Mouse (Mus musculus) left cerebral cortex, adult 9 months (tissue): Measurements from ENCODE around the gene Usp32.

Source experiments
- DNase-seq, 2 experiments: peaks; one replicate each; pipeline ENCODE4 v3.0.0; 2022; ENCODE audit warnings: low spot score in 2 of 2

The Usp32 gene

DNA sequence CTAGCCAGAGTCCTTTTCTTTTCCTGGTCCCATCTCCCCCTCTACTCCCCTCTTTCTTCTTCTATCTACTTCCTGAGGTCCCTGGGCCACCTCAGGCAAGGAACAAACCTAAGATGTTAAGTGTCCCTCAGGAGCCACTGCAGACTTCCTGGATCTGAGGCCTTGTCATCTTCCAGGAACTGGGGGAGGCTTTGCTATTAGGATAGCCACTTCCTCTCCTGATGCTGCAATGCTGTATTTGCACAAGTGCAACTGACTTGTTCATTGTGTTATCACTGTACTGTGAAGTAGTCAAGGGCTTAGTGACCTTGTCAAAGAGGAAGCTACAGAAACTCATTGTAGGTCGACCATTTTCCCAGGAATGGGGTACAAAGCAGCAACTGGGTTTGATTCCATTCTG lies 160.6 kb downstream of the Usp32 start:
- DNase-seq, result no peak

DNA sequence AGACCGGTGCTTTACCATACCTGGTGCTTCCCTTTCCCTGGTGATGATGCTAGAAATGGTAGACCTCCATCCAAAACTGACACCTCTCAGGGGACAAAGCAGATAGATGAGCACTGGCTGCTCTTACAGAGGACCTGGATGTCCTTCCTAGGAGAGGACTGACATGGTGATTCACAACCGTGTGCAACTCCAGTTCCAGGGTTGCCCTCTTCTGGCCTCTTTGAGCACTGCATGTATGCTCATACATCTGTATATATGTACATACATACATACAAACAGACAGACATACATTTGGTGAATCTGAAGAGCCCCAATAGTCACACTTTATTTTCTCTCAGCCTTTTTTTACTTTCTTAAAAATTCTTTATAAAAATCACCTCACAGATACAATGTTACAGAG lies 161.8 kb downstream of the Usp32 start:
- DNase-seq, result peak in 1 of 2 experiments; percentile 35

DNA sequence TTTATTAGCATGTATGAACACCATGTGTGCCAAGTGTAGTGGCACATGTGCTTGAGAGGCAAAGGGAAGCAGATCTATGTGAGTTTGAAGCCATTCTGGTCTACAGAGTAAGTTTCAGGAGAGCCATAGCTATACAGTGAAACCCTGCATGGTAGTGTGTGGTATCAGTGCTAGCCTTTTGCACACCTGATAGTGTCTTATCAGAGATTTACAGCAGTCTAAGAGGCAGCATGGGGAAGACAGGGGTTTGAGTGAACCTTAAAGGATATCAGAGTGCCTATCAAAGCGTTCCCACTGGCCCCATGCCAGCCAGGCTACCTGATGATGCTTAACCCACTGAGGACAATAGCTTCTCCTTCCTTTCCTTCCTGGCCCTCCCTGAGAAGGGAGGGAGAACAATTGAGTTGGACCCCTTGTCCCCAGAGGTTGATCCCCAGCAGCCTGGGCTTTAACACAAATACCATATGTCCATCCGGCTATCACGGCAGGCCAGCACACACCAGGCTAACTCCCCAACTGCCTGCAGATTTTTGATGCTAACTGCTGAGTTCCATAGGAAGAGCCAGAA lies 162.5 kb downstream of the Usp32 start:
- DNase-seq, result no peak

DNA sequence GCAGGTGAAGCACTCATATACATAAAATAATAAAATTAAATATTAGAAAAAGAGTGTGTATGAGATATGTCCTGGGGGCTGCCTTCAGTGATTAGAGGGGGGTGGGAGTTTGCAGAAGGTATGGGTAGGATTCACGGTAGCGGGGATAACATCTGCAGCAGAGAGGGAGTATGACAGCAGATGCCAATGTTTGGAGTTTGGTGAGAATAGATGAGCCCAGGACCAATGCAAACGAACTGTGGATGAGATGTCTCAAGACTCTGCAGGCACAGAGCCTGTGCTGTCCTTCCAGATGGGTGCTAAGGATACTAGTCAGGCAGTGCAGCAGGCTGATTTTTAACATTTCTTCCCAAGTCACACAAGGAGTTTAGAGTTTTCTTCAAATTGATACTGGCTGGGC lies 163.3 kb downstream of the Usp32 start:
- DNase-seq, result no peak

DNA sequence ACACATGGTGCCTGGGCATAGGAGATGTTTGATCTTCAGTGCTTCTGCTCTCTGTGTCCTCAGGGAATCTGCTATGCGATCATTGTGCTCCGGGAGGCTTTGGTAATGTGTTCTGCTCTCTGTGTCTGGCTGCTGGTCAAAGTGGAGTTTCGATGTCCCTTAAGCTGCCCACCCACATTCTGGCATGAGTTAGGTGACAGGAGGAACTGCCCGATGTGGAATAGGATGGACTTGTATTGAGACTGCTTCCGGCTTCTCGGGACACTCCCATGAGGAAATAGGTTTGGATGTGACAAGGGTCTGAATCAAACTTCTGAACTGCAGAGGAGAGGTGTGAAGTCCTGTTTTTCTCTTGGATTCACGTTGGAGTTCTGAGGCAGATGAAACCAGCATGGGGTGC lies 165.4 kb downstream of the Usp32 start:
- no peak for DNase-seq

DNA sequence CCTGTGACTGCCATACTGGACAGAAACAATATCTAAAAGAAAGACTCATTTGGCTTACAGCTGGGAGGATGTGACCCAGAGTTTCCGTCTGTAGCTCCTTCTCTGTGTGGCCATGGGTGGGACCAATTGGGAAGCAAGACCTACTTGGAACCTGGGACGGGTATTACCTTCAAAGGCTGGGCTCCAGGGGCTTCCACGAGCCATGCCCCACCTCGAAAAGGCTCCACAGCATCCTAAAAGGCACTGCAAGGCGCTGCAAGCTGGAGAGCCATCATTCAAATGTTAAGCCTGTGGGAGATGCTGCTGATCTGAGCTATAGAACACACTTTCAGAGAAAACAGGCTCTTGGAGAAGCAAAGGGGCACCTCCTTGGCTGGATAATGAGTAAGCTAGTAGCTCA lies 166.3 kb downstream of the Usp32 start:
- DNase-seq, result no peak

DNA sequence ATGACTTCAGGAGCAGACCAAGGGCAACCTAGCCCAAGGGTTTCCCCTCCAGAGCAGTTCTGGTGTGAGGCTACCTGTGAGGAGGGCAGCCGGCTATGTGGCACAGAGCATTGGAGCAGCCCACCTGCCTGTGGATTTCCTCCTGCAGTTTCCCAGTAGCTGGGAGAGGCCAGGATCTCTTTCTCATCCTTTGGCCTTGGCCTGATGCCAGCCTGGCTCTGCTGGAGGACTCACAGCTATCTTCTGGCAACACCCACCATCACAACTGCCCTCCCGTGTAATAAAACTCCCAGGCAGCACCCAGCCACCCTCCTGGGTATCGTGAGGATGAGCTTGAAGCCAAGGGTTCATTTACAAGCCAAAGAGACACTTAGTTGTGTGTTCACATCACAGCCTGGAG lies 167.9 kb downstream of the Usp32 start:
- DNase-seq, result no peak

DNA sequence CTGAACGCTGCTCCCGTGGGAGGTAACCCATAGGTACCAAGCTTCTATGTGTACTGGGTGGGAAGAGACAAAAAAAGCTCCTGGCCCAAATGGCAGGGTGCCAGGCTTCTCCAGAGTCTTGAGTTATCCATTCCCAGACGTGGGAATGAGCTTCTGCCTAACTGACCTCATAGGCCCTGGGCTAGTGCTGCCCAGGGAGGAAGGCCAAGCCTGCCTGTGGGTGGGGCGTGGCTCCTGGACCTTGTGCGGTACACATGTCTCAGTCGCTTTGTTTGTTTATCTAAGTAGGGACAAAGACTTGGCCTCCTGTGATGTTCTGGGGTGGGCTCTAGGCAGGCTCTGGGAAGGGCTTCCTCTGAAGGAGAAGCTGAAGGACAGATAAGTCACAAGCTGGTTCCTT lies 171.2 kb downstream of the Usp32 start:
- peak in 1 of 2 experiments; percentile 40 for DNase-seq

DNA sequence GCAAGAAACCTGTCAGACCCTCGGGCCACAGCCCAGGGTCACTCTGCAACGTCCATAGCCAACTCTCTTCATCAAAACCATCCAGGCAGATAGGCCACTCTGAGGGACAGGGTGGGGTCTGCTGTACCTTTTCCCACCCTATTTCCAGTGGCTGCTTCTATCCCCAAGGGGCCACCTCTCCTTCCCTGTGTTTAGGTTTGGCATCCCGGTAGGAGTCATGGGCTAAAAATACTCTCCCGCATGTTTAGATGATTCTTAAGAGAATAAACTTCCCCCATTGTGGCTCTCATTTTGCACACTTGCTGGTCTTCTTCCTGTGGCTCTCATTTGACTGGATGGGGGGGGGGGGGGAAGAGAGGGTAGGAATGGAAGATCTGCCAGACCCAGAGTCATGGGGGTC lies 171.7 kb downstream of the Usp32 start:
- no peak for DNase-seq

DNA sequence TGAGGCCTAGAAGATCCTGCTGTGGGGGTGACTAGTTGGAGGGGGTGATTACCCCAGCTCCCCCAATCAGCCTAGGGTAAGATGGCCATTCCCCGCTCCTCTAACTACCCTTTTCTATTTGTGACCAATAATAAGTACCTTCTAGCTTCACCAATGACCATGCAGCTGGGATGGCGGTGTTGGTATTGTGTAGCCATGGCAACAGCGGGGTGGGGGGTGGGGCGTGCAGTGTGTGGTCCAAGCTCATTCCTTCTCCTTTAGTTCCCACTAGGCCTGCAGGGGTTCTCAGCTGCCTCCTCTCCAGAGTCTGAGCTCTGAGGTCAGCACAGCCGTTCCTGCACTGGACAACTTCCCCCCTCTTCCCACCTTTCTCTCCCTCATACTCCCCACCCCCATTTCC lies 172.8 kb downstream of the Usp32 start:
- DNase-seq, result no peak

DNA sequence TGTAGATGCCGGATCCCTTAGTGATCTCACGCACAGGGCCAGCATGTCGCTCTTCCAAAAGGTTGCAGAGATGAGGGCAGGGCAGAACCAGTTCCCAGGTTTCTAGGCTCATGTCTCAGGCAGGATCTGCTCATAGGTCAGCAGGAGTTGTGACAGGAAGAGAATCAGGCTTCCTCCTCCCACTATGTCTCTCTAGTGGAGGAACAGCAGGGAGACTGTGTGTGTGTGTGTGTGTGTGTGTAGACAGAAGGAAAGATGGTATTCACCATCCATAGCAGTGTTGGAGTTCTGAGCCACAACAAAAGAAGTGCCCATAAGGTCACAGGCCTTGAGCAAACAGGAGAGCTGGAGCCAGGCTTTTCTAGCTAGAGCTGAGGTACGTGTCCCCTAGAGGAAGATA lies 173.3 kb downstream of the Usp32 start:
- DNase-seq, result no peak

DNA sequence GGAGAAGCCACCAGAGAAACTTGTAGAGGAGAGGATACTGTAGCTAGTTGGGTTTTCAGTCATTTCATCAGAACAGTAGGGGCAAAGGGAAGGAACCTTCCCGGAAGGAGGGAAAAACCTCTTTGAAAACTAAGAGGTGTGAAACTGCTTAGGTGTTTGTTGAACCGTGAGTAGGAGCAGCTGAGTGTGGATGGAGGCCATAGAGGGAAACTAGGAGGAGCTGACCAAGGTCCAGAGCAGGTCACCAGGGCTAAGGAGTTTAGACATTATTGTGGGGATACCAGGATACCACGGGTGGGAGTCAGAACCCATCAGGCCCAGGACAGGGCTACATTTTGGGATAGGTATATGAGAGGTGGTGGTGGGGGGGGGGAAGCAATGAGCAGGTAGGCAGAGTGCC lies 176.4 kb downstream of the Usp32 start:
- no peak for DNase-seq

DNA sequence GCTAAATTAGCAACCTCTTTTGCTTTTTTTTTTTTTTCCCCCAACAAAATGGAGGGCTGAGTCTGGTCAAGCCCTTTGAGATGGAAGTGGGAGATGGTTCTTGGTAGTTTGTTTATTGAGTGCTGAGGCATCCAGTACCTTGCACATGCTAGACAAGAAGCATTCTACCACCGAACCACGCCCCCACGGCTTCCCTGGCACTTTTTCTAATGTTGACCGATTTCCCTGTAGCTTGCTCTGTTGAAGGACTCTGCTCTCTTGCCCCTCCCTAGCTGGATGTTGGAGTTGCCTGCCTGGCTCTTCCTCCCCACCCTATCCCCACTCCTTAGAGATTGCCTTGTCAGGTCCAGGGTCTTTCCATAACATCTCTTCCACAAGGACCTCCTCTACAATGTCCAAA lies 177.4 kb downstream of the Usp32 start:
- no peak for DNase-seq

DNA sequence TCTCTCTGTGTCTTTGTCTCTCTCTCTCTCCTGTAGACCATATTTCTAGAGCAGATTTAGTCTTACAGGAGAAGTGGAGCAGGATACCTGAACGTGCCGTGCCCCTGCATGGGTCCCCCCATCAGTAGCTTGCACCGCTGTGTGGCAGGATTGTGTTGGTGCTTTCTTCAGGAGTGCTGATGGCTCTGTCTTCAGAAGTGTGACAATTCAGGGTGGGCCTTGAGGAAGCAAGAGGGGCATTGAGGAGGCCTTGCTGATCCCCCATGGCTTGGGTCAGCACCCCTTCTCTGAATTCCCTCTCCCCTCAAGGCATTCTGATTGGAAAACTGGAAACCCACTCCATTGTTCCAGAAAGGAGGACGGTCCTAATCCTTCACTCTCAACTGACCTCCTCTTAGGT lies 178.4 kb downstream of the Usp32 start:
- no peak for DNase-seq

DNA sequence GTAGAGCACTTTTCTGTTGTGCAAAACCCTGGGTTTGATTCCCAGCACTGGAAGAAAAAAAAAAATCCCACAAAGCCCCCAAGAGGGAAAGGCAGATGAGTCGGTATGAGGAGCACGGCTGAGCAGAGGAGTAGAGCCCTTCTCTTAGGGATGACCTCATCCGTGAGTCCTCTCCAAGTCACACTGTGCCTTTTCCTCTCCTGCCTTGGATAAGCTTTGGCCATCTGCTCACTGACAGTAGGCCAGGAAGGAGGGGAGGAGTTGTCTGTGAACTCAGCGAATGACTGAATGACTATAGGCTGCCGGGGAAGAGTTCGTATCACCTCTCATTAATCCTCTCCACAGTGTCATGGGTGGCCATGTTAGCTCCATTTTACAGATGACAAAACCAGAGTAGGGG lies 179.2 kb downstream of the Usp32 start:
- DNase-seq, result no peak

DNA sequence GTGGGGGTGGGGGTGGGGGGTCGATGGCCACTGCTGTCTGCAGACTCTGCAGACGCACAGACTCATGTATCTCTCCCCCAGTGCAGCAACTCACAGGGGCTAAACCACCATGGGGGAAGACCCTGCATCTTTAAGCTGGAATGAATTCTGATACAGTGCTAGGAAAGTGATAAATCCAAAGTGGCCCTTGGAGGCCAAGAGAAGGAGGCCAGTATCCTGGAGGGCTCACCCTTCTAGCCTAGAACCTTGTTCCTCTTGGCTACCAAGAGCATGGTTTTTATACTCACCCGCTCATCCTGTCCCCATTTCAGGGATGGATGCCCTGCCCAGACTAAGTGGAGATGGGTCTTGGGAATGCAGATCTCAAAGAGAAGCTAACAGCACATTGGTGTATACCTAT lies 179.7 kb downstream of the Usp32 start:
- no peak for DNase-seq

DNA sequence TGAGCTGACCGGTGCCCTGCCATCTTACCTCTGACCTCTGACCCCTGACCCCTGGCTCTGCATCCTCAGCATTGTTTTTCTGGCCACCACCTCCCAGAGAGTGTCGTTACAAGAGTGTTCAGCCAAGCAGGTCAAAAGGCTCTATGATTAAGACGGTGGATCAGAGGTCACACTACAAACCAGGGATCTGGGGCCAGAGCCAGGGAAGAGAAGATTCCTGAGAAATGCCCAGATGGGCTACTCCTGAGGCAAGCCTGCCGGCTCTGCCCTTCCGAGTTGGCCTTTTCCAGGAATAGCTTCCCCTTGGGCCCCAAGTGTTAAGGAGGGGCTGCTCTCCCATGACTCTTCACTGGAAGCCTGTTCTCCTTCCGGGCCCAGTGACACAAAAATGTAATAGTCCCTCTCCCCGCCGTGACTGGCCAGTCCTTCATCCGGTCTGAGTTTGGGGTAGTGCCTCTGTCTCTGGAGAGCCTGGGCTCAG lies 180.2 kb downstream of the Usp32 start:
- no peak for DNase-seq

DNA sequence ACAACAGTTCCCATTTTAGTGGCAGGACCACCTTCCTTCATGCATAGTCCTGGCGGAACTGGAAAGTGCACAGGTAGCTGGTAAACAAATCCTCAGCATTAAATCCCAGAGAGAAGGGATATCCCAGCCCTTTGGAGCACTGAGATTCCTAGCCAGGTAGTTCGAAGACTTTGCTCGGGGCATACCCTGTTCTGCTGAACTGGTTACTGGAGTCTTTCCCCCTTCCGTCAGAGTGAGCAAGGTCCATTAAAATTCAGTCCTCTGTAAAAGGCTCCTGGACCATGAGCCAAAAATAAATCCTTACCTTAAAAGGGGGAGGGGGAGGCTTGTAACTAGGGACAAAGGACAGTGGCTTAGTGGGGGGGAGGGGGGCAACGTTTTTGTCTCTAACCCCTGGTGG lies 180.8 kb downstream of the Usp32 start:
- DNase-seq, result no peak

DNA sequence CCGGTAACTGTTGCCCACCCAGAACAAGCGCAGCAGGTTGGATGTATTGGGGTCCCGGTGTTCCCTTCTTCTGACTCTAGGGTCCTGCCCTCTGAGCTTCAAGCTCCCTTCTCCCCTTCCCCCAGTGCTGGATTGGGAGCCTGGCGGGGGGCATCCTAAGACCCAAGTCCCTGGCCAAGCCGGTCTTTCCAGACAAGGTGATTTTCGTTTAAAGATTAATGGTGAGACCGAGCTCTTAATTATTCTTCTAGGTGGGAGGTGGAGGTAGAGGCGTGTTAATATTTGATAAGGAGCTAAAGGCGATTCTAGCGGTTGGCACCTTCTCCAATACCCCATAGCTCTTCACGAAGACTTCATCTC lies 181.7 kb downstream of the Usp32 start:
- DNase-seq, result no peak

DNA sequence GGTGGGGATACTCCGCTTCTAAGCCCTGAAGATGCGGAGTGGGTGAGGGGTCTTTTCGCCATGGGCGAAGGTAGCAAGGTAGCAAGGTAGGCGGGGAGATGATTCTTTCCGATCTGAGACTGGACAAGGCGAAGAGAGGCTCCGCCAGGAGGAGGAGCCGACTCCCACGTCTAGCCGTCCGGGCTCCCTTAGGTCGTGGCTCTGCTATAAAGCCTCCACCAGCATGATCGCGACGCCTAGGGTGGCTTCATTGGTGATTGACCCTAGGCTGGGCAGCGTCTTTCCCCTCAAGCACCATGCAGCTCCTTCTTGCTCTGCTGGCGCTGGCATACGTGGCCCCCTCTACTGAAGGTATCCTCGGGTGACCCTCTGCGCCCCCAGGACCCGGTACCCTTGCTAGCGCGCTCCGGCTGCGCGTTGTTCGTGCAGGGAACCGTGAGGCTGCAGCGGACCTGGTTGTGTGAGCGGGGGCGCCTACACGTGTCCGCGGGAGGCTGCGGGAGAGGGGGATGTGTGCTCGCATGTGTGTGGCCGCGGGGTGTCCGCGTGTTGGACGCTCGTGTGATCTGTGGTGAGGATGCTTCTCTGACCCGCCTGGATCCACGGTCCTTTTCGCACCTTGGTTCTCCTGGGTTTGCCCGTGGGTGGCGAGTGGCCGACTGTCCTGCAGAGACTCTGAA lies 182.2 kb downstream of the Usp32 start, which contains the start of gene Car4:
Car4 (plus strand) TSS at position 196 of the 680 bp plus-strand sequence.
- DNase-seq, result peak in 1 of 2 experiments; percentile 44

DNA sequence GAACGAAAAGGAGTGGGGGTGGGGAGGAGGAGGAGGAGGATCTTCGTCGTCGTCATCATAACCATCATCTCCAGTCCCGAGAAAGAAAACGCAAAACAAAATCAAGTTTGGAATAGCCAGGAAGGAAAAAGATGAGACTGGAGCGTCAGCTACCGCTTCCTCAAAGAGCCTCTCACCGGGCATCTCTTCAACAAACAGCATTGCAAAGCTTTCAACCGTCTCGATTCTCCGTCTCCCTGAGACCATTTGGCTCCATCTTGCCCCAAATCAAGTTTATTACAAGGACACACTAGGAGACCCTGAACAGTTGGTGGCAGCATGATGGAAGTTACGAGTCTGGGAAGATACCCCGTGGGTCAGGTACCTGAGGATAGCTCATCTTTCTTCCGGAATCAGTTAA lies 182.8 kb downstream of the Usp32 start:
- DNase-seq, result no peak

DNA sequence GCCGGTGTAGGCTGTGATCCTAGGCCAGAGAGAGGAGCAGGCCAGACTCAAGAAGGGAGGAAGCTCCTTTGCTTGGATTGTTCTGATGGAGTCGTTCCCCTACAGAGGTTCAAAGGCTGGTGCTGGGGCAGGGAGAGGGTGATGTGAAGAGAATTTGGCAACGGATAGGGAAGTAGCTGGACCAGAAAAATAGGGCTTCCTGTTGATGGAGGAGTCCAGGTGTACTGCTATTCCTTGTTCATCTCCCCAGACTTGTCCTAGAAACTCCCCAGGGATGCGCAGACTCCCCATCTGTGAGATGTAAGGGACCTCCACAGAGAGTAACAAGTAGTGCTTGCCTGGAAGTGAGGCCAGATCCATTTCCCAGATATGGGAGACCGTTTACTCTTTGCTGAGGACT lies 183.6 kb downstream of the Usp32 start:
- no peak for DNase-seq

DNA sequence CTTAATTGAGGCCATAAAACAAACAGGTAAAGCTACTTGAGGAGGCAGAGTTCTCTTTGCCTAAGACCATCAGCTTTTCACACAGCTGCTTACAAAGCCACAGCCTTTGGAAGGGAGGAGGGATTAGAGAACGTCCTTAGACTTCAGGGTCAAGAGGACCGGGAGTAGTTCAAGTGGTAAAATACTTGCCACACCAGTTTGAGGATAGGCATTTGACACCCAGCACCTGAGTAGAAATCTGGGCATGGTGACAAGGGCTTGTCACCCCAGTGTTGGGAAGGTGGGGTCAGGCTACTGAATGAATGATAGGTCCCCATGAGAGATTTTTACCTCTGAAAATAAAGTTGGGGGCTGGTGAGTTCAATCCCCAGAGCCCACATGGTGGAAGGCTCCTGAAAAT lies 187.3 kb downstream of the Usp32 start:
- no peak for DNase-seq

DNA sequence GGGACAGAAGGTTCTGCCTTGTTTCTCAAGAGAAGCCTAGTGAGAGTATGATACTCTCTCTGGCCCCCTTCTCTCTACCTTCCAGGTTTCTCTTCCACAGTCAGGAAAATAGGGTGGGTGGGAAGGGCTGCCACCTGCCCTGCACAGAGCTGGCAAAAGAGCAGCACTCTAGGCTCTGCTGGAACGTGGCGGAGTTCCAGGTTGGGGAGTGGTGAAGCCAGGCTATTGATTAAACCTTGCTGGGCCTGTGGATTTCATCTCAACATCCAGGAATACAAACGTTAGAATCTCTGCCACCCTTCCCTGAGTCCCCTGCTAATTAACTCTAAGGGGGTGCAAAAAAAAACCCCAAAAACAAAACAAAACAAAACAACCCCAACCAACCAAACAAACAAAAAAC lies 191.4 kb downstream of the Usp32 start:
- DNase-seq, result no peak
